8 mouse cellular contexts compared by ENCODE assay signal in genomic region chr11:74521981-74522486, GRCm38 (mm10).
DNase-seq lines count a peak whose midpoint lies in the region; ATAC-seq lines count a peak whose summit lies in the region.

No protein-coding gene starts in this region.

- peaks cover 8% of the 10 kb centered on the region for H3K4me1 ChIP-seq in erythroblast, embryonic 14.5 days (ENCODE audit: control insufficient read depth)
- H3K4me1 ChIP-seq in intestine, embryonic 16.5 days (ENCODE audit: control insufficient read depth, insufficient read depth, low read length): peaks cover 22% of the 10 kb centered on the region
- H3K4me1 ChIP-seq in midbrain, embryonic 13.5 days (replicated peaks): peaks cover 35% of the 10 kb centered on the region

- H3K4me3 ChIP-seq in erythroblast, embryonic 14.5 days (replicated peaks): peak overlapping the region; percentile 49
- peak overlapping the region; percentile 64 for H3K4me3 ChIP-seq in intestine, embryonic 16.5 days (ENCODE audit: low read length)
- peak overlapping the region; percentile 73 for H3K4me3 ChIP-seq in midbrain, embryonic 13.5 days (replicated peaks)

- no peaks in the 10 kb centered on the region; the same call in 1 of the 2 replicates for H3K9me3 ChIP-seq in erythroblast, embryonic 14.5 days (ENCODE audit: control insufficient read depth, low read length)
- H3K9me3 ChIP-seq in intestine, embryonic 16.5 days (ENCODE audit: control insufficient read depth, low read length): no peaks in the 10 kb centered on the region
- no peaks in the 10 kb centered on the region for H3K9me3 ChIP-seq in midbrain, embryonic 13.5 days

- peak overlapping the region; percentile 72 for H3K9ac ChIP-seq in intestine, embryonic 16.5 days (ENCODE audit: low read depth, low read length)
- peak overlapping the region; percentile 76 for H3K9ac ChIP-seq in midbrain, embryonic 13.5 days (replicated peaks)

- no peaks in the 10 kb centered on the region for H3K36me3 ChIP-seq in erythroblast, embryonic 14.5 days (ENCODE audit: control insufficient read depth)
- no peaks in the 10 kb centered on the region for H3K36me3 ChIP-seq in intestine, embryonic 16.5 days (ENCODE audit: control insufficient read depth, insufficient read depth, low read length)
- no peaks in the 10 kb centered on the region for H3K36me3 ChIP-seq in midbrain, embryonic 13.5 days

- ATAC-seq in erythroblast, adult 5-6 weeks (replicated peaks; ENCODE audit: low FRiP score, poor library complexity, severe bottlenecking): no peak
- ATAC-seq in intestine, embryonic 16.5 days: peak; percentile 44
- ATAC-seq in midbrain, embryonic 13.5 days: 0 out of 2 replicates have a peak, but pooled peaks have one; percentile 36
- ATAC-seq in granulocyte monocyte progenitor cell, adult 5-6 weeks (replicated peaks; ENCODE audit: poor library complexity, severe bottlenecking): no peak

- H3K27me3 ChIP-seq in erythroblast, embryonic 14.5 days (ENCODE audit: control insufficient read depth): peaks cover 73% of the 10 kb centered on the region
- H3K27me3 ChIP-seq in intestine, embryonic 16.5 days (replicated peaks; ENCODE audit: control insufficient read depth, insufficient read depth, low read length): peaks cover 10% of the 10 kb centered on the region; the same call in 1 of the 2 replicates
- H3K27me3 ChIP-seq in midbrain, embryonic 13.5 days: peaks cover 53% of the 10 kb centered on the region

- peak; percentile 30 for DNase-seq in urinary bladder, postnatal 14 days (ENCODE audit: low spot score)
- no peak for DNase-seq in urinary bladder, adult 18-20 months (ENCODE audit: low spot score in 2 of 2)
- peak; percentile 30 for DNase-seq in gastrocnemius, postnatal 14 days

- peak overlapping the region; percentile 91 for H3K27ac ChIP-seq in intestine, embryonic 16.5 days (ENCODE audit: low read length)
- no peak overlapping the region for H3K27ac ChIP-seq in midbrain, embryonic 13.5 days

- WGBS in intestine, embryonic 16.5 days: 1% methylated on average over 29 of the region's 29 CpGs
- 2% methylated on average over 29 of the region's 29 CpGs for WGBS in midbrain, embryonic 13.5 days

- H3K4me2 ChIP-seq in intestine, embryonic 16.5 days (ENCODE audit: low read depth, low read length): peak overlapping the region; percentile 94
- peak overlapping the region; percentile 97 for H3K4me2 ChIP-seq in midbrain, embryonic 13.5 days (replicated peaks)

- intact Hi-C loops in gastrocnemius, postnatal 14 days (cut with DNase I; ENCODE audit: low total_unique reads): loop anchor here (5.0 kb wide), 1 partner anchor 120 kb away; no protein-coding TSS in a partner anchor

Comparison
In these comparisons a context has a peak if more than half of its experiments do, and no peak if none do; other contexts are left out.
1. DNase-seq: peak in urinary bladder, postnatal 14 days (single experiment) and gastrocnemius, postnatal 14 days (single experiment); none in urinary bladder, adult 18-20 months (0 of 2).
2. ATAC-seq: peak in intestine, embryonic 16.5 days (single experiment) and midbrain, embryonic 13.5 days (single experiment); none in erythroblast, adult 5-6 weeks (single experiment) and granulocyte monocyte progenitor cell, adult 5-6 weeks (single experiment).
3. Peak in every context shown above with its lines, with median percentiles within 50 percentile points of each other: H3K4me3 ChIP-seq.